Mouse (Mus musculus): ENCODE measurements around the gene Dock10. TPM values are rescaled to one million over a fixed set of nuclear protein-coding genes. Genes with fewer than 3 reads are reported as not detected.

Dock10 gene
- polyA plus RNA-seq, 2 experiments = 3.5 to 3.6 TPM

DNA sequence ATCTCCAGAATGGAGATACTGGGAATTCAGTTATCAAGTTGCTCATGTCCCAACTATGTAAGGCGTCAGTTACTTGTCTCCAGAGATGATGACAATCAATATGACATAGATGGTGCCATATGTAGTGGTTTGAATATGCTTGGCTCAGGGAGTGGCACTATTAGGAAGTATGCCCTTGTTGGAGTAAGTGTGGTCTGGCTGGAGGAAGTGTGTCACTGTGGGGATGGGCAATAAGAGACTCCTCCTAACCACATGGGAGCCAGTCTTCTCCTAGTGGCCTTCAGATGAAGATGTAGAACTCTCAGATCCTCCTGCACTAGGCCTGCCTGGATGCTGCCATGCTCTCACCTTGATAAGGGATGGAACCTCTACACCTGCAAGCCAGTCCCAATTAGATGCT, 44.4 kb downstream of the Dock10 start:
- H3K36me3 ChIP-seq (replicated peaks; ENCODE audit: control insufficient read depth, insufficient read depth, low read depth) = no peaks in the 10 kb centered on the region
- WGBS (ENCODE audit: insufficient replicate concordance) = 59% methylated on average over 1 of the region's 1 CpGs
- H3K4me1 ChIP-seq (replicated peaks; ENCODE audit: control insufficient read depth in 2 of 2, insufficient read depth in 2 of 2, low read length in 1 of 2) = no peaks in the 10 kb centered on the region
- TF ChIP-seq CTCF (IDR thresholded peaks at IDR 0.05; ENCODE audit: low read depth) (no peak), EP300 (IDR thresholded peaks at IDR 0.05; ENCODE audit: low read depth) (no peak)
- H3K4me2 ChIP-seq (ENCODE audit: low read depth) = no peak overlapping the region
- no peak for ATAC-seq (ENCODE audit: insufficient read depth)
- H3K27ac ChIP-seq = no peak overlapping the region
- DNase-seq (ENCODE audit: low read depth in 3 of 3, low spot score in 3 of 3) = no peak
- H3K9me3 ChIP-seq (ENCODE audit: control insufficient read depth, low read length) = no peaks in the 10 kb centered on the region
- H3K4me3 ChIP-seq (ENCODE audit: insufficient read depth in 1 of 2, low read depth in 2 of 2, low read length in 2 of 2) = no peak overlapping the region
- H3K9ac ChIP-seq (replicated peaks) = no peak overlapping the region
- no peaks in the 10 kb centered on the region for H3K27me3 ChIP-seq (ENCODE audit: control insufficient read depth, insufficient read depth, low read length)

DNA sequence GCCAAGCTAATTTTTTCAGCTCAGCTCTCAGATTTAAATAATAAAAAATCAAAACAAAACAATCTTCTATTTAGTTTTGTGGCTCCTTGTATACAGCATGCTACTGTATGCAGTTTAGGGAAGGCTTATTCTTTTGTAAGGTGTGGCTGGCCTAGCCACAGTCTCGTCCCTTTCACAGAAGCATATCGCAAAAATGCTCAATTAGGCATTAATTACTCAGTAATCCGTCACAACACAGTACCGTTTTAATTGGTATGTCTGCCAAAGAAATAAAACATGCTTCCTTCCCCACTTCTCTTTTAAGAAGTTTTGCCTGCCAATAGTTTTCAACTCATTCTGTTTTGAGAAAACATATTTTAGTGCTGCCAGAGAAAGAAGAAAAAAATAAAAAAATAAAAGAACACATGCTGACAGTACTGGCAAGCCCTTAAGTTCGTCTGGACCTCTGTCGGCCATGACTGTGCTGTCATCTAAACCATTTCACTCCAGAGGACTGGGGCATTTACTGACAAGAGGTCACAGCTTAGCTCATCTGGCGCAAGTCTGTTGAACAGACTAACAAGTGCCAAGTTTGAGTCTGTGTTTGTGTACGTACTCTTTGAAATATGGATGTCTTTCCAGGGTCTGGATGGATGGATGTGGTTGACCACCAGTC, 47.6 kb downstream of the Dock10 start:
- Histone ChIP-seq H3K9ac (replicated peaks) (no peak overlapping the region), H3K27ac (no peak overlapping the region), H3K4me3 (ENCODE audit: insufficient read depth in 1 of 2, low read depth in 2 of 2, low read length in 2 of 2) (no peak overlapping the region), H3K9me3 (ENCODE audit: control insufficient read depth, low read length) (no peaks in the 10 kb centered on the region), H3K4me1 (replicated peaks; ENCODE audit: control insufficient read depth in 2 of 2, insufficient read depth in 2 of 2, low read length in 1 of 2) (no peaks in the 10 kb centered on the region), H3K27me3 (ENCODE audit: control insufficient read depth, insufficient read depth, low read length) (no peaks in the 10 kb centered on the region), H3K36me3 (replicated peaks; ENCODE audit: control insufficient read depth, insufficient read depth, low read depth) (no peaks in the 10 kb centered on the region), H3K4me2 (ENCODE audit: low read depth) (no peak overlapping the region)
- WGBS (ENCODE audit: insufficient replicate concordance) = 62% methylated on average over 8 of the region's 8 CpGs
- DNase-seq (ENCODE audit: low read depth in 3 of 3, low spot score in 3 of 3) (no peak), ATAC-seq (ENCODE audit: insufficient read depth) (no peak)
- TF ChIP-seq EP300 (IDR thresholded peaks at IDR 0.05; ENCODE audit: low read depth) (no peak), CTCF (IDR thresholded peaks at IDR 0.05; ENCODE audit: low read depth) (no peak)

DNA sequence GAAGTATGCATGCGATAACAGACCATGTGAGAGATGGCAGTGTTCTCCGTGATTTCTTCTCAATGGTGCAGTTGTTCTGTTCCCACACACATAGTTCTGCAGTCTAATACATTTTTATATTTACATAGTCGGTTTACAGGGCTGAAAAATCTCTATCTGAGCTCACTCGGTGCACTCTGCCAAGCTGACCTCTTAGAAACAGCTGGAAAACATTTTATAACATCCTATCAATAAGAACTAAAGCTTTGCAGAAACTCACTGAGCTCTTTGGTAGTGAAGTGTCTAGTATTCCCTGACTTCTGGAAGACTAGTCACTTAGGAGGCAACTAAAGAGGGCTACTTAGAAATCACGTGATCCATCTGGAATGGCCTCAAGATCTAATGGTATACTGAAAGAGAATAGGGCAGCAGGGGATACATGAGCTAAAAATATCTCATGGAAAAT, 48.2 kb downstream of the Dock10 start:
- no peak for ATAC-seq (ENCODE audit: insufficient read depth)
- WGBS (ENCODE audit: insufficient replicate concordance) = 62% methylated on average over 5 of the region's 5 CpGs
- no peak overlapping the region for H3K4me3 ChIP-seq (ENCODE audit: insufficient read depth in 1 of 2, low read depth in 2 of 2, low read length in 2 of 2)

DNA sequence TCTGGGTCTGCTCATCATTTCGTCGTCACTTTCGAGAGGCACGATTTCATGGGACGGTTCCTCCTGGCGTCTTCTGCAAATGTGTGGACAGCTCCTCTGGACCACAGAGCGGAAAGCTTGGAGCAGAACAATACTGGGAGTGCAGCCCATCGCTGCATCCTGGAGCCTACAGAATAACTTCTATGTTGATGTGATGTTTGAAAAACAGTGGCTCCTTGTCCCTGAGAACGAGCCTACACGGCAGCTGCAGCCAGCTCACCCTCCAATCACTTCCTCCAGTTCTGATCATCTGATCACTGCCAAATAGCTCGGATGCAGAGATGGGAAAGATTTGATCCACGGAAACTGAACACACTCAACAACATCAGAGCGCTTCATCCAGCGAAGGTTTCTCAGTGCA, 49.0 kb downstream of the Dock10 start:
- Histone ChIP-seq H3K27ac (no peak overlapping the region), H3K9me3 (ENCODE audit: control insufficient read depth, low read length) (no peaks in the 10 kb centered on the region), H3K4me3 (ENCODE audit: insufficient read depth in 1 of 2, low read depth in 2 of 2, low read length in 2 of 2) (no peak overlapping the region), H3K36me3 (replicated peaks; ENCODE audit: control insufficient read depth, insufficient read depth, low read depth) (no peaks in the 10 kb centered on the region), H3K4me2 (ENCODE audit: low read depth) (no peak overlapping the region), H3K4me1 (replicated peaks; ENCODE audit: control insufficient read depth in 2 of 2, insufficient read depth in 2 of 2, low read length in 1 of 2) (no peaks in the 10 kb centered on the region), H3K27me3 (ENCODE audit: control insufficient read depth, insufficient read depth, low read length) (no peaks in the 10 kb centered on the region), H3K9ac (replicated peaks) (no peak overlapping the region)
- DNase-seq (ENCODE audit: low read depth in 3 of 3, low spot score in 3 of 3) (no peak), ATAC-seq (ENCODE audit: insufficient read depth) (no peak)
- no peak for TF ChIP-seq EP300 (IDR thresholded peaks at IDR 0.05; ENCODE audit: low read depth)
- TF ChIP-seq CTCF (IDR thresholded peaks at IDR 0.05; ENCODE audit: low read depth) = no peak
- 74% methylated on average over 14 of the region's 14 CpGs for WGBS (ENCODE audit: insufficient replicate concordance)

More for the DNA sequence above, 48.2 kb downstream of the Dock10 start:
- Histone ChIP-seq H3K4me1 (replicated peaks; ENCODE audit: control insufficient read depth in 2 of 2, insufficient read depth in 2 of 2, low read length in 1 of 2) (no peaks in the 10 kb centered on the region), H3K4me2 (ENCODE audit: low read depth) (no peak overlapping the region), H3K9me3 (ENCODE audit: control insufficient read depth, low read length) (no peaks in the 10 kb centered on the region), H3K36me3 (replicated peaks; ENCODE audit: control insufficient read depth, insufficient read depth, low read depth) (no peaks in the 10 kb centered on the region), H3K27ac (no peak overlapping the region), H3K27me3 (ENCODE audit: control insufficient read depth, insufficient read depth, low read length) (no peaks in the 10 kb centered on the region), H3K9ac (replicated peaks) (no peak overlapping the region)
- no peak for DNase-seq (ENCODE audit: low read depth in 3 of 3, low spot score in 3 of 3)
- TF ChIP-seq CTCF (IDR thresholded peaks at IDR 0.05; ENCODE audit: low read depth) (no peak), EP300 (IDR thresholded peaks at IDR 0.05; ENCODE audit: low read depth) (no peak)

DNA sequence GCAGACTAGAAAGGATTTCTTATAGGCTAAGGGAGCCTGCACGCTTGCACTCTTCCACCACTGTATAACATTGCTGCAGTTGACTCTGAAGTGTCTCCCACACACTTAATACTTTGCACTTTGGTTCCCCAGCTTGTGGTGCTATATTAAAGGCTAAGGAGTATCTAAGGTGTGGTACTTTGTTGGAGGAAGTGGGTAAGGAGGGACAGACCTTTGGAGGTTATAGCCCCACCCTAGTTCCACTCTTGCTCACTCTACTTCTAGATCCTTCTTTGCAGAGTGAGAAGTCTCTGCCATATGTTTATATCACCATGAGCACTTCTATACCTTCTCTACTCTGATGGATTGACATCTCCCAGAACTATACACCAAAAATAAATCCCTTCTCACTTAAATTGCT, 55.0 kb downstream of the Dock10 start:
- 58% methylated on average over 1 of the region's 1 CpGs for WGBS (ENCODE audit: insufficient replicate concordance)

More for the DNA sequence above, 55.0 kb downstream of the Dock10 start:
- Histone ChIP-seq H3K27ac (no peak overlapping the region), H3K36me3 (replicated peaks; ENCODE audit: control insufficient read depth, insufficient read depth, low read depth) (no peaks in the 10 kb centered on the region), H3K4me1 (replicated peaks; ENCODE audit: control insufficient read depth in 2 of 2, insufficient read depth in 2 of 2, low read length in 1 of 2) (no peaks in the 10 kb centered on the region), H3K27me3 (ENCODE audit: control insufficient read depth, insufficient read depth, low read length) (no peaks in the 10 kb centered on the region), H3K9ac (replicated peaks) (no peak overlapping the region), H3K4me3 (ENCODE audit: insufficient read depth in 1 of 2, low read depth in 2 of 2, low read length in 2 of 2) (no peak overlapping the region), H3K9me3 (ENCODE audit: control insufficient read depth, low read length) (no peaks in the 10 kb centered on the region), H3K4me2 (ENCODE audit: low read depth) (no peak overlapping the region)
- no peak for DNase-seq (ENCODE audit: low read depth in 3 of 3, low spot score in 3 of 3)
- ATAC-seq (ENCODE audit: insufficient read depth) = no peak
- TF ChIP-seq CTCF (IDR thresholded peaks at IDR 0.05; ENCODE audit: low read depth) = no peak
